Mouse (Mus musculus): ENCODE results near the gene Foxf2.

- TF ChIP-seq POLR2A (IDR thresholded peaks at IDR 0.05; ENCODE audit: extremely low read depth, insufficient read depth, low read length): no peak
- no peak for TF ChIP-seq CTCF (IDR thresholded peaks at IDR 0.05; ENCODE audit: low read depth, low read length)
Observed at GRCm38 (mm10) chr13:31618001-31618400, 7.6 kb upstream of the Foxf2 start.
